Mouse (Mus musculus): ENCODE data around the gene Hmga1b.

GRCm38 (mm10) chr11:120785145-120785544, 22.6 kb downstream of the Hmga1b start:
- TF ChIP-seq CTCF (IDR thresholded peaks at IDR 0.05) (no peak), EP300 (IDR thresholded peaks at IDR 0.05) (no peak)
